Mouse (Mus musculus): ENCODE measurements around the gene Maco1.
"Not testable (repeated sequence)": the region's sequence is repeated elsewhere in the genome, so short reads cannot be mapped to it uniquely, and the experiment has no call there.

Gene Maco1

GRCm38 (mm10) chr4:134802765-134803164, 50.4 kb downstream of the Maco1 start:
- DNase-seq: no peak

- no peak for DNase-seq
Observed at GRCm38 (mm10) chr4:134802155-134802554, 51.0 kb downstream of the Maco1 start.

- no peak for DNase-seq
Observed at GRCm38 (mm10) chr4:134800693-134801092, 52.5 kb downstream of the Maco1 start.

- DNase-seq: peak; percentile 42
Observed at GRCm38 (mm10) chr4:134800098-134800497, 53.0 kb downstream of the Maco1 start.

- DNase-seq: peak; percentile 50
Observed at GRCm38 (mm10) chr4:134799272-134799671, 53.9 kb downstream of the Maco1 start.

- no peak for DNase-seq
Observed at GRCm38 (mm10) chr4:134798861-134799260, 54.3 kb downstream of the Maco1 start.

- no peak for DNase-seq
Observed at GRCm38 (mm10) chr4:134797621-134798020, 55.5 kb downstream of the Maco1 start.

- DNase-seq: no peak
Observed at GRCm38 (mm10) chr4:134796581-134797361, 56.4 kb downstream of the Maco1 start.

- no peak for DNase-seq
Observed at GRCm38 (mm10) chr4:134795819-134796485, 57.2 kb downstream of the Maco1 start.

GRCm38 (mm10) chr4:134794959-134795358, 58.2 kb downstream of the Maco1 start:
- not testable (repeated sequence) for DNase-seq

- DNase-seq: no peak
Observed at GRCm38 (mm10) chr4:134793213-134793956, 59.8 kb downstream of the Maco1 start.

GRCm38 (mm10) chr4:134791731-134792130, 61.4 kb downstream of the Maco1 start:
- DNase-seq: no peak

GRCm38 (mm10) chr4:134786946-134787345, 66.2 kb downstream of the Maco1 start:
- no peak for DNase-seq

- no peak for DNase-seq
Observed at GRCm38 (mm10) chr4:134784701-134785100, 68.4 kb downstream of the Maco1 start.

GRCm38 (mm10) chr4:134779136-134779934, 73.8 kb downstream of the Maco1 start:
- DNase-seq: no peak

- no peak for DNase-seq
Observed at GRCm38 (mm10) chr4:134776246-134776645, 76.9 kb downstream of the Maco1 start.

- no peak for DNase-seq
Observed at GRCm38 (mm10) chr4:134775234-134775944, 77.8 kb downstream of the Maco1 start.

GRCm38 (mm10) chr4:134774126-134774525, 79.0 kb downstream of the Maco1 start:
- no peak for DNase-seq

GRCm38 (mm10) chr4:134772805-134773674, 80.1 kb downstream of the Maco1 start:
- no peak for DNase-seq

GRCm38 (mm10) chr4:134769891-134770290, 83.3 kb downstream of the Maco1 start:
- no peak for DNase-seq

Measured in layer of hippocampus, adult 9-11 months (tissue).